Mouse (Mus musculus): ENCODE measurements around the gene Kif15. TPM values are rescaled to one million over a fixed set of nuclear protein-coding genes. Genes with fewer than 3 reads are reported as not detected.

The Kif15 gene
- polyA plus RNA-seq, 1 experiment: 3.8 TPM

- H3ac ChIP-seq (ENCODE audit: control insufficient read depth, insufficient read length): no peak overlapping the region
- H3K27me3 ChIP-seq (ENCODE audit: control insufficient read depth, insufficient read depth, insufficient read length): no peaks in the 10 kb centered on the region
- H3K79me2 ChIP-seq (ENCODE audit: control insufficient read depth, insufficient read depth): no peaks in the 10 kb centered on the region
- no peak overlapping the region for H3K4me2 ChIP-seq (ENCODE audit: low read depth)
- no peak overlapping the region for H3K4me3 ChIP-seq
- no peaks in the 10 kb centered on the region for H3K36me3 ChIP-seq (ENCODE audit: control insufficient read depth, insufficient read depth)
- TF ChIP-seq E2F4 (IDR thresholded peaks at IDR 0.05; ENCODE audit: insufficient read depth) (no peak), MYOG (IDR thresholded peaks at IDR 0.05; ENCODE audit: control insufficient read depth in 1 of 3, insufficient read depth in 1 of 3, insufficient read length in 2 of 3, low read depth in 2 of 3) (no peak), POLR2AphosphoS2 (IDR thresholded peaks at IDR 0.05; ENCODE audit: insufficient read length, low read depth) (no peak), POLR2A (IDR thresholded peaks at IDR 0.05; ENCODE audit: insufficient read length, low read depth) (no peak), MAX (IDR thresholded peaks at IDR 0.05; ENCODE audit: low read depth) (no peak), MYOD1 (IDR thresholded peaks at IDR 0.05; ENCODE audit: control insufficient read depth in 1 of 3, insufficient read length in 2 of 3, low read depth in 2 of 3) (no peak), CEBPB (IDR thresholded peaks at IDR 0.05; ENCODE audit: insufficient read depth, poor library complexity, severe bottlenecking) (no peak), TCF12 (IDR thresholded peaks at IDR 0.05; ENCODE audit: insufficient read depth, poor library complexity, severe bottlenecking) (no peak), USF1 (IDR thresholded peaks at IDR 0.05; ENCODE audit: low read depth) (no peak), SRF (IDR thresholded peaks at IDR 0.05; ENCODE audit: control insufficient read depth, insufficient read length, low read depth) (no peak), TCF3 (IDR thresholded peaks at IDR 0.05; ENCODE audit: insufficient read length, low read depth) (no peak), REST (IDR thresholded peaks at IDR 0.05; ENCODE audit: insufficient read depth, insufficient read length) (no peak)
Observed at GRCm38 (mm10) chr9:123060172-123060571, 109.3 kb downstream of the Kif15 start.

Other genes starting within 250 kb of the Kif15 start
- not detected for gene Topaz1, start 203.7 kb upstream of the Kif15 start, polyA plus RNA-seq (2012; fragmentation: generic; extraction: Trizol)
- 2.6 TPM for gene Tcaim, start 145.5 kb upstream of the Kif15 start, polyA plus RNA-seq (2012; fragmentation: generic; extraction: Trizol)
- gene Gm35549, start 107.0 kb upstream of the Kif15 start, polyA plus RNA-seq (2012; fragmentation: generic; extraction: Trizol): 0.20 TPM
- 10.0 TPM for gene Zfp445, start 85.0 kb upstream of the Kif15 start, polyA plus RNA-seq (2012; fragmentation: generic; extraction: Trizol)
- 0.95 TPM for gene Zkscan7, start 65.4 kb upstream of the Kif15 start, polyA plus RNA-seq (2012; fragmentation: generic; extraction: Trizol)
- not detected for gene Zfp105, start 28.0 kb upstream of the Kif15 start, polyA plus RNA-seq (2012; fragmentation: generic; extraction: Trizol)
- gene 1110059G10Rik, start within 50 bp of the Kif15 start, polyA plus RNA-seq (2012; fragmentation: generic; extraction: Trizol): 4.7 TPM
- 6.4 TPM for gene Tmem42, start 70.3 kb downstream of the Kif15 start, polyA plus RNA-seq (2012; fragmentation: generic; extraction: Trizol)
- gene Tgm4, start 83.7 kb downstream of the Kif15 start, polyA plus RNA-seq (2012; fragmentation: generic; extraction: Trizol): 0.25 TPM
- gene Zdhhc3, start 162.2 kb downstream of the Kif15 start, polyA plus RNA-seq (2012; fragmentation: generic; extraction: Trizol): 44.0 TPM
- gene Exosc7, start 162.2 kb downstream of the Kif15 start, polyA plus RNA-seq (2012; fragmentation: generic; extraction: Trizol): 28.2 TPM
- 0.10 TPM for gene Clec3b, start 199.9 kb downstream of the Kif15 start, polyA plus RNA-seq (2012; fragmentation: generic; extraction: Trizol)

Measured in myocyte (in vitro differentiated cells).